ENCODE assay signal across 18 mouse cellular contexts in genomic region chr12:95994963-95995362, GRCm38 (mm10).
"Had no signal": no experiment of that assay in that cellular context is flagged by ENCODE, and none has a peak within 500 bp of the region (broad histone marks: within the 10 kb centered on the region; RNA-seq: fewer than 3 reads in every experiment).

No protein-coding gene starts in this region.

- H3K27ac ChIP-seq: kidney, postnatal 0 days; liver, embryonic 13.5 days; lung, embryonic 15.5 days; macrophage; midbrain, embryonic 12.5 days had no signal

- DNase-seq: kidney, adult 11 months; kidney, adult 9 months; kidney, postnatal 36 days; layer of hippocampus, adult 9-11 months; layer of hippocampus, postnatal 36 days; liver; liver, embryonic 13.5 days; liver, postnatal 0 days; lung, postnatal 14 days; right cerebral cortex, postnatal 4 days; spleen, adult 18-20 months; thymus, adult 18-20 months; thymus, postnatal 36 days had no signal

- H3K27me3 ChIP-seq: liver, embryonic 13.5 days; lung, embryonic 15.5 days; megakaryocyte, embryonic 14.5 days; midbrain, embryonic 12.5 days had no signal

- H3K9ac ChIP-seq: liver, embryonic 13.5 days; liver, postnatal 0 days; lung, embryonic 15.5 days; midbrain, embryonic 12.5 days had no signal

- H3K9me3 ChIP-seq: liver, embryonic 13.5 days; lung, embryonic 15.5 days; megakaryocyte, embryonic 14.5 days; midbrain, embryonic 12.5 days had no signal

- H3K4me1 ChIP-seq: liver, embryonic 13.5 days; lung, embryonic 15.5 days; megakaryocyte, embryonic 14.5 days; midbrain, embryonic 12.5 days had no signal

- ATAC-seq: liver, postnatal 0 days had no signal

- H3K36me3 ChIP-seq: liver, embryonic 13.5 days; lung, embryonic 15.5 days; midbrain, embryonic 12.5 days had no signal

- H3K4me3 ChIP-seq: liver, embryonic 13.5 days; lung, embryonic 15.5 days; megakaryocyte, embryonic 14.5 days; midbrain, embryonic 12.5 days had no signal

- H3K4me2 ChIP-seq: liver, embryonic 13.5 days; lung, embryonic 15.5 days; midbrain, embryonic 12.5 days had no signal
